Mouse (Mus musculus): Measurements from ENCODE around the gene Lap3. TPM values are rescaled to one million over a fixed set of nuclear protein-coding genes. Genes with fewer than 3 reads are reported as not detected.

Lap3 gene
- polyA plus RNA-seq, 1 experiment: 56.7 TPM

DNA sequence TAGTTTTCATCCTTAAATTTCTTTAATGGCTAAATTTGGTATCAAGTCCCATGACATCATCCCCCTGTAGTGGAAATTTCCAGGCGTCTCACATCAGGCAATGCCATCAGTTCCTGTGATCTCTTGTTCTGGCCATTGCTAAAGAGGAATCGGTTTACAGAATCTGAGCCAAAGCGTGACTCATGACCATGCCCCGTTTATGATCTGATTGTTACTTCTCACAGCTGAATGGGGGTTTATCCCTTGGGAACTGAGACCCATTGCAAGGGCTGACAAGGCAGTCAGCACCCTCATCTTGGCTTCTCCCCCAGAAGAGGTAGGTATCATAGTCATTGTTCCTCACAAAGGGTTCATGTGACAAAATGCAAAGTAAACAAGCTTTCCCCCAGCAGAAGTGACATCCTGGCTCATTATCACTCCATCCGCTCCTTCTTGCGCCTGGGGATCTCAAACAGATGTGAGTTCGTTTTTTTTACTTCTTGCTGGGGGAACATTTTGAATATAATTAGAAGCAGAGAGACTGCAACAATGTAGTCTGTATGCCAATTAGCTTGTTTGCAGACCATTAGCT lies 20.2 kb upstream of the Lap3 start:
- Histone ChIP-seq H3K4me1 (ENCODE audit: control insufficient read depth, insufficient read depth, low read length) (no peaks in the 10 kb centered on the region), H3K27me3 (ENCODE audit: control insufficient read depth, insufficient read depth, low read length) (no peaks in the 10 kb centered on the region), H3K27ac (ENCODE audit: insufficient read depth, low read length) (no peak overlapping the region), H3K4me3 (replicated peaks; ENCODE audit: insufficient read depth, low read depth, low read length) (no peak overlapping the region)
- TF ChIP-seq CTCF (IDR thresholded peaks at IDR 0.05; ENCODE audit: borderline replicate concordance, insufficient read depth, low read depth, low read length) (no peak), POLR2A (IDR thresholded peaks at IDR 0.05; ENCODE audit: borderline replicate concordance, insufficient read depth, low read length) (no peak)
- WGBS: 6% methylated on average over 7 of the region's 7 CpGs
- no peak for DNase-seq

DNA sequence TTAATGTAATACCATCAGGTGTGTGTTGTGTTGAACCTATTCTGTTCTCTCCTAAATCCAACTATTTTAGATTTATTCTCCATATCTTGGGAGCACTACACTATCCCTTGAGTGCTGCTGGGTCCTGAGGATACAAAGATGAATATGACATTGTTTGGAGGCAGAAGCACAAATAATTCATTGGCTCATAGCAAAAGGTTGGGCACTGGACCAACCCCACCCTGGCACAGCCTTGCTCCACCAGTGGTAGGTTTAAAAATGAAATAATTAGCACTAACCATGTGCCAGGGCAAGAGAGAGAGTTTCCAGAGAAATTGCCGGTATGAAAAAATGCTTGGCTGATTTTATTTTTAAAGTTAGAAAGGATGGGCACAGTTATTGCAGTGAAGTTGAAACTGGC lies 19.7 kb upstream of the Lap3 start:
- H3K27me3 ChIP-seq (ENCODE audit: control insufficient read depth, insufficient read depth, low read length): no peaks in the 10 kb centered on the region
- no peaks in the 10 kb centered on the region for H3K4me1 ChIP-seq (ENCODE audit: control insufficient read depth, insufficient read depth, low read length)
- no peak overlapping the region for H3K27ac ChIP-seq (ENCODE audit: insufficient read depth, low read length)
- 4% methylated on average over 1 of the region's 1 CpGs for WGBS
- TF ChIP-seq CTCF (IDR thresholded peaks at IDR 0.05; ENCODE audit: borderline replicate concordance, insufficient read depth, low read depth, low read length): no peak
- TF ChIP-seq POLR2A (IDR thresholded peaks at IDR 0.05; ENCODE audit: borderline replicate concordance, insufficient read depth, low read length): no peak
- no peak overlapping the region for H3K4me3 ChIP-seq (replicated peaks; ENCODE audit: insufficient read depth, low read depth, low read length)
- DNase-seq: no peak

DNA sequence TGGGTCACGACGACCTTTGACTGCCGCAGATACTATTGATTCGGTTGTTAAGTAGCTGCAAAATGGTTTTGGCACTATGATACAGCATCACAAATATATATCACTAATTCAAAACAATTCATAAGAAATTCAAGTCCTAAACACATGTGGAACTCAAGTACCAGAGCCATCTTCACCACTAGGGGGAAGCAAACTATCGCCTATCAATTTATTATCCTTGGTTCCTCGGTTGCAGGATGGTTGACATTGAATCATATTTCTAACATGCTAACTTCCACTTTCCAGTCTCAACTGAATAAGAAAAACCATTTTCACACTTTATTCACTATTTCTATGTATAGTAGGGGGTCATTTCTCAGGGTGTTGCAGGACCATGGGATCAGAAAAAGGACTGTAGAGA lies 19.0 kb upstream of the Lap3 start:
- Histone ChIP-seq H3K4me1 (ENCODE audit: control insufficient read depth, insufficient read depth, low read length) (no peaks in the 10 kb centered on the region), H3K27ac (ENCODE audit: insufficient read depth, low read length) (no peak overlapping the region), H3K27me3 (ENCODE audit: control insufficient read depth, insufficient read depth, low read length) (no peaks in the 10 kb centered on the region), H3K4me3 (replicated peaks; ENCODE audit: insufficient read depth, low read depth, low read length) (no peak overlapping the region)
- 25% methylated on average over 6 of the region's 6 CpGs for WGBS
- peak in 1 of 2 experiments; percentile 49 for DNase-seq
- TF ChIP-seq CTCF (IDR thresholded peaks at IDR 0.05; ENCODE audit: borderline replicate concordance, insufficient read depth, low read depth, low read length) (peak; percentile 59; the same call in 1 of the 2 replicates), POLR2A (IDR thresholded peaks at IDR 0.05; ENCODE audit: borderline replicate concordance, insufficient read depth, low read length) (no peak)

DNA sequence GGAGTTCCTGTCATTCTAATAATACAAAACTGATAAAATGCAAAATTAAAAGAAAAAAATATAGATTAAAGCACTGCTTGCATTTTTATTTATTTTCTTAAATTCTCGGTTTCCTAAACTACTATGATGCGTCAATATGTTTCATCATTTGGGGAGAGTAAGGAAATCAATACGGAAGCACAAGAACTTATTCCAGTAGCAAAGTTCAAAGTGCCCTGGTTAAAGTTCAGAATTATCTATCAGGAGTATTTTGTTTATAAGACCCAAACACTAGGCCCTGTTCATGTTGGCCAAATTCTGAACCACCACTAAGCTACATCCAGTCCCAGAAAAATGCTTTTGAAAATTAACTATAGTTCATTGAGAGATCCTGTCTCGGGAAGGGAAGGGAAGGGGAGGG lies 18.4 kb upstream of the Lap3 start:
- 82% methylated on average over 3 of the region's 4 CpGs for WGBS
- TF ChIP-seq POLR2A (IDR thresholded peaks at IDR 0.05; ENCODE audit: borderline replicate concordance, insufficient read depth, low read length): no peak
- TF ChIP-seq CTCF (IDR thresholded peaks at IDR 0.05; ENCODE audit: borderline replicate concordance, insufficient read depth, low read depth, low read length): no peak
- H3K27ac ChIP-seq (ENCODE audit: insufficient read depth, low read length): no peak overlapping the region

DNA sequence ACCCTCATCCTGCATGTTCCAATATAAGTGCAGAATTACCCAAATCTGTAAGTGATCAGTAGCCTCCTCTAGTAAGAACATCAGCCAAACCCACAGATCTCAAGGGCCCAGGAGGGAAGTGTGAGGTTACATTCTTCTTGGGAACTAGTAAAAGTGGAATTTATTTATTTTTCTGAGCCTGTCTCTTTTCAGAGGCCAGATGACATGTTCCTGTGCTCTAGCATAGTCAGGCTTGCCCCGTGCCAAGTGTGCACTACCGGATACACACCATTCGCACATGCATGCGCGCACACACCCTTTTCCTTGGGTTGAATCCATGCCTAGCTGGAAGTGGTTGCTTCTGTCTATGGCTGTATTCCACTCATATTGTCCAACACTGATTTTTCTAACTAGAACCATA lies 17.4 kb upstream of the Lap3 start:
- no peak overlapping the region for H3K27ac ChIP-seq (ENCODE audit: insufficient read depth, low read length)
- WGBS: 28% methylated on average over 5 of the region's 5 CpGs
- H3K4me1 ChIP-seq (ENCODE audit: control insufficient read depth, insufficient read depth, low read length): no peaks in the 10 kb centered on the region
- H3K4me3 ChIP-seq (replicated peaks; ENCODE audit: insufficient read depth, low read depth, low read length): no peak overlapping the region
- DNase-seq: no peak
- no peaks in the 10 kb centered on the region for H3K27me3 ChIP-seq (ENCODE audit: control insufficient read depth, insufficient read depth, low read length)
- TF ChIP-seq POLR2A (IDR thresholded peaks at IDR 0.05; ENCODE audit: borderline replicate concordance, insufficient read depth, low read length): no peak
- no peak for TF ChIP-seq CTCF (IDR thresholded peaks at IDR 0.05; ENCODE audit: borderline replicate concordance, insufficient read depth, low read depth, low read length)

More for the DNA sequence above, 18.4 kb upstream of the Lap3 start:
- Histone ChIP-seq H3K4me3 (replicated peaks; ENCODE audit: insufficient read depth, low read depth, low read length) (no peak overlapping the region), H3K27me3 (ENCODE audit: control insufficient read depth, insufficient read depth, low read length) (no peaks in the 10 kb centered on the region), H3K4me1 (ENCODE audit: control insufficient read depth, insufficient read depth, low read length) (no peaks in the 10 kb centered on the region)
- no peak for DNase-seq

DNA sequence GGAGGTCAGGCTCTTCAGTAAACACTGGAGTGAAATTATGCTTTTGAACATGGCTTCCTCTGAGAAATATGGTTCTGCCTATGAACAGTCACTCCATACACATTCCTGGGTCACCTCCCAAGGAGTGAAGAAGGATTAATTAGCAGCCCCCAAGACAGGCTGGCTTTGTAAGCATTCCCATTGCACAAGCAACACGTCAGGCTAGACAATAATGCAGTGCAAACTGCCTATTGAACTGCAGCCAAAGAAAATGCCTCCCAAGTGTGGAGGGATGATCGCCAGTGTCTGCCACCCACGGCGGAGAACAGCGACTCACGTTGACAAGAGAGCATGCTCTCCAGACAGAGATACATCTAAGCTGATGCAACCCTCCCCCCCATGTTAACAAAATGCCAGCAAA lies 16.9 kb upstream of the Lap3 start:
- Histone ChIP-seq H3K27ac (ENCODE audit: insufficient read depth, low read length) (no peak overlapping the region), H3K27me3 (ENCODE audit: control insufficient read depth, insufficient read depth, low read length) (no peaks in the 10 kb centered on the region), H3K4me1 (ENCODE audit: control insufficient read depth, insufficient read depth, low read length) (no peaks in the 10 kb centered on the region), H3K4me3 (replicated peaks; ENCODE audit: insufficient read depth, low read depth, low read length) (no peak overlapping the region)
- DNase-seq: no peak
- 2% methylated on average over 6 of the region's 6 CpGs for WGBS
- TF ChIP-seq POLR2A (IDR thresholded peaks at IDR 0.05; ENCODE audit: borderline replicate concordance, insufficient read depth, low read length) (no peak), CTCF (IDR thresholded peaks at IDR 0.05; ENCODE audit: borderline replicate concordance, insufficient read depth, low read depth, low read length) (no peak)

DNA sequence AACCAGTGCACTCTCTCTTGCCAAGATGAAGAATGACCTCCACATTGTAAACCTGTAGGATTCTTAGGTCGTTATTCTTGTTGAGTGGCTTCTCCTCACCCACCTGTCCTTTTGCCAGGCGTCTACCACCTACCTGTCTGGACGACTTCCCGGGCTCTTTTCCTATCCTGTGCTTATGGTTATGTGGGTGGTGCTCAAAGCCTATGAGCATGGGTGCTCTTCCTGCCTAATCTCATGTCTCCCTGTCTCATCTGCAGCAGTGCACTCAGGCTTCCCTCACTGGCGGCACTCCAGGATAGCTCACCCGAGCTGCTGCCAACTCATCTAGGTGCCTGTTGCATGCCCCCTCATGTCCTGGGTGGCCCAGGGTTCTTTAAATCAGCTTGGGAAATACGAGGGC lies 15.6 kb upstream of the Lap3 start:
- DNase-seq: no peak
- 44% methylated on average over 7 of the region's 7 CpGs for WGBS

DNA sequence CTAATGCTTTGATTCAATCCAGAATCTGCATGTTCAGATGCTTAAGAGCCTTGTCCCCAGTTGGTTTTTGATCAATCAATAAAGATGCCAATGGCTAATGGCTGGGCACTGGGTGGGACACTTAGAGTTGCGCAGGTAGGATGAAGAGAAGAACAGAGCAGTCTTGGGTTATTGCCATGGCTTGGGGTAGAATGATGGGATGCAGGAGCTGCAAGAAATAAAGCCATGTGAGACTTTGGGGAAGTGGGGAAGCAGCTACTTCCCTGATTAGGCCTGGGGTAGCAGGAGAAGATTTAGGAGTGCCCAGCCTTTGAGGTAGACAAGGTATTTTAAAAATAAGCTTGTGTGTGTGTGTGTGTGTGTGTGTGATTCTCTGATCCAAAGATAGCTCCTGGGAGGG lies 13.1 kb upstream of the Lap3 start:
- H3K4me1 ChIP-seq (ENCODE audit: control insufficient read depth, insufficient read depth, low read length): no peaks in the 10 kb centered on the region
- H3K27ac ChIP-seq (ENCODE audit: insufficient read depth, low read length): no peak overlapping the region
- WGBS: 91% methylated on average over 1 of the region's 1 CpGs
- DNase-seq: no peak
- no peak overlapping the region for H3K4me3 ChIP-seq (replicated peaks; ENCODE audit: insufficient read depth, low read depth, low read length)
- no peaks in the 10 kb centered on the region for H3K27me3 ChIP-seq (ENCODE audit: control insufficient read depth, insufficient read depth, low read length)
- TF ChIP-seq POLR2A (IDR thresholded peaks at IDR 0.05; ENCODE audit: borderline replicate concordance, insufficient read depth, low read length): no peak
- no peak for TF ChIP-seq CTCF (IDR thresholded peaks at IDR 0.05; ENCODE audit: borderline replicate concordance, insufficient read depth, low read depth, low read length)

More for the DNA sequence above, 15.6 kb upstream of the Lap3 start:
- H3K4me3 ChIP-seq (replicated peaks; ENCODE audit: insufficient read depth, low read depth, low read length): no peak overlapping the region
- no peaks in the 10 kb centered on the region for H3K4me1 ChIP-seq (ENCODE audit: control insufficient read depth, insufficient read depth, low read length)
- TF ChIP-seq CTCF (IDR thresholded peaks at IDR 0.05; ENCODE audit: borderline replicate concordance, insufficient read depth, low read depth, low read length) (no peak), POLR2A (IDR thresholded peaks at IDR 0.05; ENCODE audit: borderline replicate concordance, insufficient read depth, low read length) (no peak)
- no peak overlapping the region for H3K27ac ChIP-seq (ENCODE audit: insufficient read depth, low read length)
- H3K27me3 ChIP-seq (ENCODE audit: control insufficient read depth, insufficient read depth, low read length): no peaks in the 10 kb centered on the region

Measured in cerebellum, adult 2 months (tissue).